In genomic region chr2:30442498-30442890, GRCm38 (mm10) we compare ENCODE assay signal across 8 mouse cellular contexts. TPM values are rescaled to one million over a fixed set of nuclear protein-coding genes. Genes with fewer than 3 reads are reported as not detected.
A peak's percentile ranks its signal among the peaks of the same experiment; 100 is the strongest.
DNase-seq lines count a peak whose midpoint lies in the region; TF ChIP-seq lines count a peak whose summit lies in the region.

No protein-coding gene starts in this region.

- H3K4me1 ChIP-seq in ES-E14 (ENCODE audit: control insufficient read depth in 2 of 2, insufficient read depth in 2 of 2, low read length in 2 of 2, poor library complexity in 1 of 2), result peaks cover 10 to 34% of the 10 kb centered on the region in 2 experiments

- intact Hi-C loops in heart, postnatal 10 days (cut with DNase I), result no loop called here

- DNase-seq in heart, adult 11 months, result peak; percentile 96
- no peak for DNase-seq in heart, adult 9 months (ENCODE audit: low spot score in 2 of 2)
- DNase-seq in ES-E14 (ENCODE audit: low read depth, low spot score), result no peak
- peak; percentile 46 to 51 for DNase-seq in heart, postnatal 10 days
- DNase-seq in cerebellum, adult 9-10 months, result no peak
- DNase-seq in right cerebral cortex, postnatal 4 days, result no peak
- DNase-seq in testis, postnatal 14 days (ENCODE audit: low spot score), result no peak

- H3K9ac ChIP-seq in ES-E14 (ENCODE audit: insufficient read depth, low read depth, low read length, poor library complexity, severe bottlenecking), result peak overlapping the region; percentile 59; the same call in 1 of the 2 replicates

- WGBS in macrophage (ENCODE audit: missing documents), result 60% methylated on average over 5 of the region's 5 CpGs

- peaks cover 39% of the 10 kb centered on the region for H3K36me3 ChIP-seq in ES-E14 (ENCODE audit: control insufficient read depth, insufficient read depth, low read length, poor library complexity, severe bottlenecking)
- H3K36me3 ChIP-seq in macrophage (ENCODE audit: inconsistent target), result peaks cover 34% of the 10 kb centered on the region; the same call in 1 of the 2 replicates

- H3K4me3 ChIP-seq in ES-E14 (ENCODE audit: insufficient read depth in 1 of 2, low read depth in 1 of 2, low read length in 2 of 2, poor library complexity in 1 of 2, severe bottlenecking in 1 of 2) (peak overlapping the region; percentile 52 to 61; a peak in 3 of 4 replicates), macrophage (ENCODE audit: inconsistent target) (peak overlapping the region; percentile 25)

- in situ Hi-C loops in ES-E14 (cut with MboI; ENCODE audit: low sequenced_read_pairs in 2 of 2, unreplicated experiment in 2 of 2), result no loop called here

- H3K9me3 ChIP-seq in ES-E14 (ENCODE audit: control insufficient read depth, insufficient read depth, low read depth, low read length), result no peaks in the 10 kb centered on the region

- H3K27ac ChIP-seq in ES-E14 (ENCODE audit: insufficient read depth, low read depth, low read length, poor library complexity, severe bottlenecking) (peak overlapping the region; percentile 92), macrophage (peak overlapping the region; percentile 100)

- peaks cover 18% of the 10 kb centered on the region; the same call in 1 of the 2 replicates for H3K79me2 ChIP-seq in macrophage (ENCODE audit: inconsistent target)

TF ChIP-seq in ES-E14, 5 proteins besides CTCF, POLR2A, EP300 and RAD21:
- no peak for TF ChIP-seq ZC3H11A (IDR thresholded peaks at IDR 0.05; ENCODE audit: borderline replicate concordance, low read depth, low read length)
- TF ChIP-seq ZNF384 (IDR thresholded peaks at IDR 0.05; ENCODE audit: low read depth, low read length), result no peak
- TF ChIP-seq CHD2 (IDR thresholded peaks at IDR 0.05; ENCODE audit: low read depth, low read length), result no peak
- TF ChIP-seq MAFK (IDR thresholded peaks at IDR 0.05; ENCODE audit: insufficient read depth, low read depth, low read length), result no peak
- no peak for TF ChIP-seq HCFC1 (IDR thresholded peaks at IDR 0.05; ENCODE audit: borderline replicate concordance, insufficient read depth, low read length)

RNA-seq across cellular contexts. Expression of gene Ptpa, which starts 26.7 kb away (rescaled TPM):
- total RNA-seq in ES-E14 (2012; rRNA removed), result 97.9 and 103 TPM in 2 replicates
- 100 to 1,000 TPM; 125 to 133 TPM for total RNA-seq in heart, postnatal 10 days (2021)
- total RNA-seq in macrophage (2018; cell fraction: chromatin; rRNA removed), result 100 to 1,000 TPM in 11 of 26 experiments, 10 to 100 TPM in 15; 20.3 to 162 (median 87.2) TPM
- total RNA-seq in macrophage (2018; cell fraction: cytosol; rRNA removed), result 100 to 1,000 TPM in 12 of 26 experiments, 10 to 100 TPM in 14; 72.0 to 130 (median 96.1) TPM
- total RNA-seq in macrophage (2018; cell fraction: nucleus; rRNA removed), result 100 to 1,000 TPM in 12 of 26 experiments, 10 to 100 TPM in 14; 38.4 to 151 (median 88.4) TPM
- polyA plus RNA-seq in macrophage (2018), result 54.9 to 121 TPM (median 116 TPM) in 3 replicates

RNA-seq across cellular contexts. Expression of gene Crat, which starts 26.9 kb away (rescaled TPM):
- total RNA-seq in ES-E14 (2012; rRNA removed), result 5.3 and 5.8 TPM in 2 replicates
- total RNA-seq in heart, postnatal 10 days (2021), result 100 to 1,000 TPM; 448 to 485 TPM
- 10 to 100 TPM in 23 of 26 experiments, 1 to 10 TPM in 3; 5.1 to 67.3 (median 23.7) TPM for total RNA-seq in macrophage (2018; cell fraction: chromatin; rRNA removed)
- 10 to 100 TPM; 28.0 to 69.0 (median 38.0) TPM for total RNA-seq in macrophage (2018; cell fraction: cytosol; rRNA removed)
- total RNA-seq in macrophage (2018; cell fraction: nucleus; rRNA removed), result 10 to 100 TPM in 25 of 26 experiments, 1 to 10 TPM in 1; 9.1 to 56.5 (median 24.8) TPM
- 37.2 to 68.4 TPM (median 59.5 TPM) in 3 replicates for polyA plus RNA-seq in macrophage (2018)

RNA-seq across cellular contexts. Expression of gene Ier5l, which starts 31.5 kb away (rescaled TPM):
- total RNA-seq in ES-E14 (2012; rRNA removed), result 13.3 and 17.7 TPM in 2 replicates
- 10 to 100 TPM in 1 of 2 experiments, 1 to 10 TPM in 1; 9.5 to 12.2 TPM for total RNA-seq in heart, postnatal 10 days (2021)
- 1 to 10 TPM in 5 of 26 experiments, under 1 TPM in 16, not detected in 5; 0.31 to 6.4 (median 0.72) TPM for total RNA-seq in macrophage (2018; cell fraction: chromatin; rRNA removed)
- total RNA-seq in macrophage (2018; cell fraction: cytosol; rRNA removed), result 10 to 100 TPM in 3 of 26 experiments, 1 to 10 TPM in 13, under 1 TPM in 10; 0.11 to 10.3 (median 1.2) TPM
- total RNA-seq in macrophage (2018; cell fraction: nucleus; rRNA removed), result 1 to 10 TPM in 8 of 26 experiments, under 1 TPM in 17, not detected in 1; 0.18 to 6.9 (median 0.66) TPM
- polyA plus RNA-seq in macrophage (2018), result 2.4 to 6.5 TPM (median 4.4 TPM) in 3 replicates

RNA-seq across cellular contexts. Expression of gene Dolpp1, which starts 50.4 kb away (rescaled TPM):
- total RNA-seq in ES-E14 (2012; rRNA removed), result 55.6 and 87.0 TPM in 2 replicates
- 10 to 100 TPM; 11.6 to 14.7 TPM for total RNA-seq in heart, postnatal 10 days (2021)
- total RNA-seq in macrophage (2018; cell fraction: chromatin; rRNA removed), result 10 to 100 TPM in 17 of 26 experiments, 1 to 10 TPM in 9; 2.1 to 42.4 (median 19.5) TPM
- 10 to 100 TPM in 23 of 26 experiments, 1 to 10 TPM in 3; 5.4 to 23.8 (median 16.5) TPM for total RNA-seq in macrophage (2018; cell fraction: cytosol; rRNA removed)
- 10 to 100 TPM in 23 of 26 experiments, 1 to 10 TPM in 3; 4.6 to 53.0 (median 19.3) TPM for total RNA-seq in macrophage (2018; cell fraction: nucleus; rRNA removed)
- polyA plus RNA-seq in macrophage (2018), result 18.7 to 21.3 TPM (median 18.7 TPM) in 3 replicates

Comparison
In these comparisons a context has a peak if more than half of its experiments do, and no peak if none do; other contexts are left out.
1. DNase-seq: peak in heart, adult 11 months (single experiment) and heart, postnatal 10 days (2 of 2); none in heart, adult 9 months (0 of 2), ES-E14 (single experiment), cerebellum, adult 9-10 months (single experiment), right cerebral cortex, postnatal 4 days (single experiment) and testis, postnatal 14 days (single experiment).
2. RNA of gene Crat, which starts 26.9 kb away (total RNA-seq): 448 to 485 TPM in heart, postnatal 10 days; 5.3 to 5.8 TPM in ES-E14; every median in the first group is over 10 times any median in the second.